Mouse (Mus musculus) splenic B cell, adult 2 months (primary cell): ENCODE results near the gene Slc26a11.

Experiments
- DNase-seq: peaks from one replicate; pipeline ENCODE4 v3.0.0-alpha.2; 2011; ENCODE audit warnings: low read depth, low spot score
- H3K27me3 ChIP-seq: 2 replicates; pipeline ENCODE4 v1.6.1; 2012; ENCODE audit warnings: mild to moderate bottlenecking, low read length, moderate library complexity, mixed read lengths; ENCODE audit not compliant: control insufficient read depth, poor library complexity, insufficient read depth, severe bottlenecking
- H3K36me3 ChIP-seq: 2 replicates; pipeline ENCODE4 v1.6.1; 2012; ENCODE audit warnings: mild to moderate bottlenecking, low read length, moderate library complexity, mixed read lengths; ENCODE audit not compliant: control insufficient read depth, poor library complexity, insufficient read depth, severe bottlenecking

Gene Slc26a11

DNA sequence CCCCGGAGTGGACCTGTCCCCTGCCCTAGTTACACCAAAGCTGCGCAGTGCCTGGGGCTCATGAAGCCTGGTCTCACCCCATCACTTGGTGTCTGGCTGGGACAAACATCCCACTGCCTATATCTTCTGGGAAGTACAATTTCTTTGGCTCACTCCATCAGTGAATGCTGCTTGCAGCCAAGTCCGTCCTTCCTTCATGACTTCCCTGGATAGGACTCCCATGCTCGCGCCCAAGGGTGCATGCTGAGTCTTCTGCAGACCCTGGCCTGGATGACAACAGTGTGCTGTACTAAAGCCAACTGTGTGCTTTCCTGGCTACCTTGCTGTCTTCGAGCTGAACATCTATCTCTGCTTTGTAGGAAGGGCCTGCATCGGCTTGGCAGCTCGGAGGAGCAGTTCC lies 11.2 kb upstream of the Slc26a11 start:
- no peak for DNase-seq
- H3K27me3 ChIP-seq, result no peaks in the 10 kb centered on the region
- peaks cover 11% of the 10 kb centered on the region; the same call in 1 of the 2 replicates for H3K36me3 ChIP-seq

DNA sequence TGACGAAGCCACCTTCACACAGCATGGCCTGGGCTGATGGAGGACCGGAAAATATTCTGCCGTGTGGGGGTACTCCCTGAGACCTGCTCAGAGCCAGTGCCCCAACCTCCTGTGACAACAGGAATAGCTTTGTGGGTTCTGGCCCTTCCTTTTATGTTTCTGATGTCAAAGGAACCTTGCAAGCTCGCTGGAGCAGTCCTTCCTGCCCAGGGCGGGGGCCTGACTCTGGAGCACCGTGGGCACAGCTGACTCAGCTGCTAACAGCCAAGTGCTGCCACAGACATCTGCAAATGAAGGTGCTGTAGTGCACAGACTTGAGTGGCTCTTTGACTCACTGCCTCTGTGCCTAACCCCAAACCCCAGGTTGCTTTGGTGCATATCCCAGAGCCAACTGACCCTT lies 10.5 kb upstream of the Slc26a11 start:
- Histone ChIP-seq H3K36me3 (peaks cover 11% of the 10 kb centered on the region; the same call in 1 of the 2 replicates), H3K27me3 (no peaks in the 10 kb centered on the region)
- no peak for DNase-seq

DNA sequence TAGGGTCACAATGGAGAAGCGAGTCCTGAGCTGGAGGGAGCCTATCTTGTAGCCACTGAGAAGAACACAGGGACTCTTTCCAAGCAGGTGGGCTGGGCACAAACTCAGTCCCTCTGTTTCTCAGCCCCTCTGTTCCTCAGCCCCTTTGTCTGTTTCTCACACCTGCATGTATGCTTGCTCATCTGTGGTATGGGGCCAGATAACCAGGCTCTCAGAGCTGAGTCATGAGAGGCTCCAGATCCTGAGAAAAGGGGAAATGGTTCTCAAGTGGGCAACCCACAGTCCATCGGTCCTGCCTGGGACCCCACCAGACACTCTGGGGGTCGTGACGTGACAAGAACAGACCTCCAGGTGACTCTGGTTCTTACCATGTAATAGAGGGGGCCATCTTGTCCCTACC lies 8.2 kb upstream of the Slc26a11 start:
- no peaks in the 10 kb centered on the region for H3K27me3 ChIP-seq
- H3K36me3 ChIP-seq, result peaks cover 12% of the 10 kb centered on the region; the same call in 1 of the 2 replicates
- no peak for DNase-seq

DNA sequence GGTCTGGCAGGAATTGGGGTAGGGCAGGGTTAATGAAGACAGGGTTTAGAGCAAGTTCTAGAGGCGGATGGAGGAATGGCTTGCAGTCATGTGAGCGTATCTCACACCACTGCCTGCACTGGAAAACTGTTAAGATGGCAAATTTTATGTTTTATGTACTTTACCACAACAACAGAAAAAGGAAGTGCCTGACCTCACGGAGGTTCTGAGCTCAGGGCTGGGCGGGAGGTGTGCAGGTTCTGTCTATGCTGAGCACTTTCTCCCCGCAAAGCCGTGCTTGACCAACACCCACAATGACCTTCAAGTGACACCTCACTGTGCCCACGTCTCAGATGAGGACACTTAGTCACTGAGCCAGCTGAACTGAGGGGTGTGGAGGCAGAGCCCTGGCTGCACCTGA lies 3.2 kb upstream of the Slc26a11 start:
- Histone ChIP-seq H3K27me3 (no peaks in the 10 kb centered on the region), H3K36me3 (peaks cover 1% of the 10 kb centered on the region; the same call in 1 of the 2 replicates)
- DNase-seq, result peak; percentile 53

DNA sequence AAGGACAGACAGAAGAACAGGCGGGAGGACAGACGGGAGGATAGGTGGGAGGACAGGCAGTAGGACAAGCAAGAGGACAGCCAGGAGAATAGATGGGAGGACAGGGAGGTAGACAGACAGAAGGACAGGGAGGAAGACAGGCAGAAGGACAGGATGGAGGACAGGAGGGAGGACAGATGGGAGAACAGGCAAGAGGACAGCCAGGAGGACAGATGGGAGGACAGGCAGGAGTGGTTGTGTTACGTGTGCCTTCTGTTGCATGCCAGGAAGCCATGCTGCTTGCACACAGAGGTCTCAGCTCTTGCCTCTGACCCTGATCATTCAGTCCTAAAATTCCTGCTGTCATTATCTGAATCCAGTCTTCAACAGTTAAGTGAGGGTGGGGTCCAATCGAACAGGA lies 1.4 kb upstream of the Slc26a11 start:
- no peak for DNase-seq
- Histone ChIP-seq H3K27me3 (no peaks in the 10 kb centered on the region), H3K36me3 (peaks cover 1% of the 10 kb centered on the region; the same call in 1 of the 2 replicates)

DNA sequence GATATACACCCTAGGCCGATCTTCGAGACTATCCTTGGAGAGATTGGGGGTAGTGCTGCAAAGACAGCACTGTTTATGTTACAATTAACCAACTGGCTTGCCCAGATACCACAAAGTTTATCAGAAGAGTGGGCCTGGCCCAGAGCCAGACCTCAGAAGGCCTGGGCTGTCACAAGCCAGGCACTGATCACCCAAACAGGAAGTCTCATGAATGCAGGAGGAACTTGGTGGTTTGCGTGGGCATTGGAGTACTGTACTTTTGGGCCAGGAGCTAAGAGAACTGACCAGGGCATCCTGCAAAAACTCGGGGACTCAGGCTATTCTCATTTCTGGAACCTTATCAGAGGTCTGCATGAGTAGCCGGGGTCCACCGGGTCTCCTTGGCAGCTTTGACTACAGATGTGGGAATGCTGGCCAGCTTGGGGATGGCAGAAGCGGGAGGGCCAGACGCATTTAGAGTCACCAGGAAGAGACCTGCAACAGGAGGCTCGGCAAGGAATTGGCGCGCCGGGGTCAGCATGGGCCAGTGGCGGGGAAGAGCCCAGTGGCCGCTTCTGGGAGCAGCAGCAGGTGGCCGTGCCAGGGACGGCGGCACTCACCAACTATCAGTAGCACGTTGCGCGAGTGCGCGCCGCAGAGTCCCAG lies 437 bp upstream of the Slc26a11 start:
- DNase-seq, result peak; percentile 77
- H3K36me3 ChIP-seq, result peaks cover 1% of the 10 kb centered on the region; the same call in 1 of the 2 replicates
- H3K27me3 ChIP-seq, result no peaks in the 10 kb centered on the region

DNA sequence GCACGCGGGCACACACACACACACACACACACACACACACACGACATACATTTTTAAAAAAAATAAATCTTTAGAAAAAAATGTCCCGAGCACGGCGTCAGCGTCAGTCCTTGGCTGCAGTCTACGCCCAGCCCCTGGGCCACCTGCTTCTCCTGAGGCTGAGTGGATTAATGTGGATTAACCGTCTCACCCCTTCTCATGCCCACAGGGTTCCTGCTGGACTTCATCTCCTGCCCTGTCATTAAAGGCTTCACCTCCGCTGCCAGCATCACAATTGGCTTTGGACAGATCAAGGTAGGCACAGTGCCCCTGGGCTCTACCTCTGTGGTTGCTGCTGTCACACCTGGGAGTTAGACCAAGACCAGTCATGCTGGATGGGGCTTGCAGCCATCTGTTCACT lies 3.7 kb downstream of the Slc26a11 start:
- DNase-seq, result no peak
- Histone ChIP-seq H3K36me3 (0 out of 2 replicates have a peak, but pooled peaks cover 2% of the 10 kb centered on the region), H3K27me3 (no peaks in the 10 kb centered on the region)

DNA sequence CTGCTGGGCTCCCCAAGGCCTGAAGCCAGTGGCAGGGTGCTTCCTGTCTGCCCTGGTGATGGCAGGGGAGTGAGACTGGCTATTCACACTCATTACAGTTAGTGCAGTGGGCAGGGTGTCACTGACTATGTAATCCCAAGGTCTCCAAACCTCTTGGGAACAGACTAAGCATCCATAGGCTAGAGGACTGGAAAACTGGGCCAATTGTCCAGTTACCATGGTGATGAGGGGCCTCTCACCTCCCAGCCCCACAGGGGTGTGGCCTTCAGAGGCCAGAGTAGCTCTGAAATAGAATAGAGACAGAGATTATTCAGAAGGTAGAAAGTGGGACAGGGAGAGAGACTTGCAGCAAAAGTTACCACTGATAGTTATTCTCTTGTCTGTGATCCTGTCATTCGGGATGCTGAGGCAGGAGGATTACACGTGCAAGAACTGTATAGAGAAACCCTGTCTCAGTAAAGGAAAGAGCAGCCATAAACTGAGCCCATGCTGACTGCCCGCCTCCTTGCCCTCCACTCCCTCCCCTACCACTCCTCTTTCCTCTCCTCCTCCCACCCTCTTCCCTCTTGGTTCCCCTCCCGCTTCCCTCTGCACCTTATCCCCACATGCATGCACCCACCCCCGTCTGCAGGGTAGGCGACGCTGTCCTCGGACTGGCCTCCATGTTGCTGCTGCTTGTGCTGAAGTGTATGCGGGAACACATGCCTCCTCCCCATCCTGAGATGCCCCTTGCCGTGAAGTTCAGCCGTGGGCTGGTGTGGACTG lies 7.6 kb downstream of the Slc26a11 start:
- Histone ChIP-seq H3K36me3 (0 out of 2 replicates have a peak, but pooled peaks cover 4% of the 10 kb centered on the region), H3K27me3 (no peaks in the 10 kb centered on the region)
- no peak for DNase-seq

DNA sequence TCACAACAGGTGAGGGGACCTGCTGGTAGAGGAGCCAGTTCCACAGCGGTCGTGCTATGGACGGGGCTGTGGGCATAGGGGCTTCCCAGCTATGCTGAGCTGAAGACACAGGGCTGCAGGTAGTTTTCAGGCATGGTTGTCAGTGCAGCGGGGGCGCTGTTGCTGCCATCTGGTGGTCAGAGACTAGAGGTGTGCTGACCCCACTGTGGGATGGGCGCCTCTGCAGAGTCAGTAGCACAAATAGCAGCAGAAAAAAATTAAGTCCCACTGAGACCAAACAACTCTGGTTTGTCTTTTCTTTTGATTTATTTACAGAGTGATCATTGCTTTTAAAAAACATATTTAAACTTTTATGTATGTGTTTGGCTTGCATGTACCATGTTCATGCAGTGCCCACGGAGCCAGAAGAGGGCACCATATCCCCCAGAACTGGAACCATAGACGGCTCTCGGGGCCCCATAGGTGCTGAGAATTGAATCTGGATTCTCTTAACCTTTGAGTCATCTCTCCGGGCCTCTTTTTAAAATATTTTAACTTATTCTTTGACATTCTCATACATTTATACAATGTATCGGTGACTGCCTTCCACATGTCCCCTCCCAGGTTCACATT lies 8.3 kb downstream of the Slc26a11 start:
- Histone ChIP-seq H3K36me3 (peaks cover 6% of the 10 kb centered on the region; the same call in 1 of the 2 replicates), H3K27me3 (no peaks in the 10 kb centered on the region)
- peak; percentile 85 for DNase-seq

DNA sequence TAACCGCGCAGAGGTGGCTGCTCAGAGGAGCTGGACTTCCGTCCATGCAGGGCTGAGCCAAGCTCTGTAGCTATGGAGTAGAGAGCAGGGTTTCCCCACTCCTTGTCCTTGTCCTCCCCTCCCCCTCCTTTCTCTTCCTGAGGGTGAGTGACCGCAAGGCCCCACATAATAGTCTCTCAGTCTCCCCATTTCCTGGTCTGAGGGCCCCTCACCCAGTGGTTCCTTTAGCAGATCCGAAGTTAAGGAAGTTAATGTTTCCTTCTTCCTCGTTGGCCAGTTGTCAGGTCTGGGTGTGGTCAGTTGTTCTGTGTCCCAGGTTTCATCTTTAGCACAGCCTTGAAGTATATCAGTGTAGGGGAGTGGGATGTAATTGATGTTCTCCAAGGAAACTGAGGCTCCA lies 20.1 kb downstream of the Slc26a11 start:
- peaks cover 2% of the 10 kb centered on the region for H3K36me3 ChIP-seq
- H3K27me3 ChIP-seq, result no peaks in the 10 kb centered on the region
- no peak for DNase-seq

DNA sequence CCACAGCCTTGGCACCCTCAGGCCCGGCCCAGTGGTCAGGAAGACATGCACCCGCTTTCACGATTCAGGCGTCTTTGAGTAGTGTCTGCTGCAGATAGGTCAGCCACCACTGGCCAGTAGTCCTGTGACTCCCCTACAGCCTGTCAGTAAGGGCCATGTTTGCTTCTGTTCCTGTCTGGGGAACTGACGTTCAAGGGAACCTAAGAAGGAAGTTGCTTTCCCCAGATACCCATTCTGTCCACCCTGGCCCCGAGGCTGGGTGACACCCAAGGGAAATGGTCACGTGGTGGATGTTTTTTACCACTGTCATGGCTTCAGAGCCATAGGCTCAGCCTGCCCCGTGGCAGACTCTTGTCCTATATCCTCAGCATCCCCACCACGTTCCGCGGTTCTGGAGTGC lies 22.0 kb downstream of the Slc26a11 start:
- H3K36me3 ChIP-seq, result peaks cover 3% of the 10 kb centered on the region; the same call in 1 of the 2 replicates
- peak; percentile 15 for DNase-seq
- H3K27me3 ChIP-seq, result no peaks in the 10 kb centered on the region

DNA sequence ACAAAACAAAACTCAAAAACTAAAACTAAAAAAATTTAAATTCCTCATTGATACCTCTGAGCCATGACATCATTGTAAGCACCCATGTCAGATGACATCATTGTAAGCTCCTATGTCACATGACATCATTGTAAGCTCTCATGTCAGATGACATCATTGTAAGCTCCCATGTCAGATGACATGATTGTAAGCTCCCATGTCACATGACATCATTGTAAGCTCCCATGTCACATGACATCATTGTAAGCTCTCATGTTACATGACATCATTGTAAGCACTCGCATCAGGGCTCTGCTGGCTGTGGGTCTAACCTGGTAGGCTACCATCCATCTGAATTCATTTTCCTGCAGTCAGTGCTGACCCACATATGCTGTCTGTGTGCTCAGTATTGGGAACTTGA lies 23.2 kb downstream of the Slc26a11 start:
- H3K27me3 ChIP-seq, result no peaks in the 10 kb centered on the region
- H3K36me3 ChIP-seq, result peaks cover 3% of the 10 kb centered on the region; the same call in 1 of the 2 replicates
- DNase-seq, result peak; percentile 47

DNA sequence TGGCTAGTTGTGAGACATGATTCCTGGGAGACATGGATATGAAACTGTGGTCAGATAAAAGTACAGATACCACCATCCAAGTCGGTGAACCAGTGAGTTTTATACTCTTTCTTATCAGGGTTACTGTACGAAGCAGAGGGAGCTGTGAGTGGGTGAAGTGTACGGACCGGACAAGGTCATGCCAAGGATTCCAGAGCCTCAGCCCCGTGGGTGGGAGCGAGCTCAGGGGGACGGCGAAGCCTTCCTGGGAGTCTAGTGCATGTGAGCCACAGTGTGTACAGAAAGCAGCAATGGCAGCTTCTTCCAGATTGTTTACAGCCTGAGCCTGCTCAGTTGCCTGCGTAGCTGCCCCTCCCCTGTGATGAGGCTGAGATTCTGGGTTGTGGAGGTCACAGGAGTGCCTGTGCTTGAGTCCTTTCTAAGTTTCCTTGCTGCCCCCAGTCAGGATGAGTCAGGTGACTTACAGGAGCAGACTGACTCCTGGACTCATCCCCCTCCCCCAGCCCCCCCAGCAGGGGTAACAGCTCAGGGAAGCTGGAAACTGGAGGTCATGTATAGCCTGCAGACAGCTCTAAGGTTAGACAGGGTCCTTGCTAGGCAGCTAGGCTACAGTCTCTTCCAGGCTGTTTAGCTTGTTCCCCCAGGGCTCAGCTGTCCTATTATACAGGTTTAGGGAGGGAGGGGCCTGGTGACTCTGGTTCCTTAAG lies 26.4 kb downstream of the Slc26a11 start:
- no peak for DNase-seq
- H3K36me3 ChIP-seq, result peaks cover 3% of the 10 kb centered on the region; the same call in 1 of the 2 replicates
- no peaks in the 10 kb centered on the region for H3K27me3 ChIP-seq

DNA sequence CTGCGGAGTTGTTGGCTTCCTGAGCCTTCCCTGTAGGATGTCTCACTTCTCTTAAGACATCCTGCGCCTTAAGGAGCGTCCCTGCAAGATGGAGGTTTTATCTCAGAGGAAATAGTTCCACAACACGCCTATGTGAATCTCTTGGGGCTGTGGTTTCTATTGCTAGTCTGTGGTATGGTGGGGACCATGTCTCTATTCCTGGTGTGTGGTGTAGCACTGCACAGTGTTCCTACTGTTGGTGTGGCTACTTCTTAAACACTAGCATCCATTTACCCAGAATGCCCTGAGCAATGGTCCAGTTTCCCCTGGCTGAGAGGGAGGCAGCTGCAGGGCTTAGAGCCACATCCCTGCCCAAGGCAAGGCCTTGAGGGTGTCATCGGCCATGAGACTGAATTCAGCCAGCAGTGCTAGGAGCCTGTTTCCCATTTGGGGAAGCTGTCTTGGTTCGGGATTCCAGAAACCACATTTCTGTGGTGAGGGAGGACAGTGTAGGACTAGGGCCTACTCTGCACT lies 27.0 kb downstream of the Slc26a11 start:
- Histone ChIP-seq H3K27me3 (no peaks in the 10 kb centered on the region), H3K36me3 (peaks cover 3% of the 10 kb centered on the region; the same call in 1 of the 2 replicates)
- no peak for DNase-seq
